Mouse (Mus musculus) right cerebral cortex, postnatal 14 days (tissue): ENCODE measurements at regions not wholly inside any gene's neighbourhood (a gene's known extent, or its start where the extent isn't known, plus 50 kb on each side); places are given as distances from the start of the nearest gene placed in this dataset.

Experiments used
- DNase-seq: peaks from one replicate; pipeline ENCODE4 v3.0.0; 2022

- DNase-seq = peak; percentile 13
These were observed 63.5 kb upstream of the Met start for GRCm38 (mm10) chr6:17400147-17400546.

GRCm38 (mm10) chr6:17408094-17408493, 55.5 kb upstream of the Met start:
- DNase-seq = no peak

- DNase-seq = no peak
These were observed 53.7 kb upstream of the Met start for GRCm38 (mm10) chr6:17409703-17410408.

GRCm38 (mm10) chr6:17410409-17410722, 53.2 kb upstream of the Met start:
- no peak for DNase-seq
